Mouse (Mus musculus) embryo, embryonic 10.5 days (tissue): ENCODE data around the gene Dicer1.
A peak's percentile ranks its signal among the peaks of the same experiment; 100 is the strongest.

Source experiments
- DNase-seq: peaks from one replicate; pipeline ENCODE4 v3.0.0-alpha.2; 2015; ENCODE audit warnings: low spot score

The Dicer1 gene

DNA sequence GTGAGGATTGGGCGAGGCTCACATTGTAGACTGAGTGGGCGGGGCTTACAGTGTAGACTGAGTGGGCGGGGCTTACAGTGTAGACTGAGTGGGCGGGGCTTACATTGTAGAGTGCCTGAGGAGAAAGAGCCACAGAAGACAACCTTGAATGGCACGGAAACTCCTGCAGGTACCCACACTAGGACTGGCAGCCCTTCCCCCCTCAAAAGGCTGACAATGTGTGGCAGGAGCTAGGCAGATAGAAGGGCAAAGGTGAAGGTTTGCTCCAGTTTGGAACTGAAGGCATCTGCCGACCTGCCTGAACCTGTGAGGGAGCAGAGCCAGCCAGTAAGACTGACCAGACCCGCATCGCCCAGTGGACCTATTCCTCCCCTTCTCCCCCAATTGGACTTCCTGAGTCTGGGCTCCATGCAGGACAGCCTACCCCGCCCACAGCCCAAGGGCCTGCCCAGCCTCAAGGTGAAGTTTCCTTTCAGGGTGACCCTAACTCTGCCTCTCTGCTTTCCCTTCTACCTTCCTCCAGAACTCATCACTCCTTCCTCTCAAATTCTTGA lies 74.3 kb downstream of the Dicer1 start:
- no peak for DNase-seq

DNA sequence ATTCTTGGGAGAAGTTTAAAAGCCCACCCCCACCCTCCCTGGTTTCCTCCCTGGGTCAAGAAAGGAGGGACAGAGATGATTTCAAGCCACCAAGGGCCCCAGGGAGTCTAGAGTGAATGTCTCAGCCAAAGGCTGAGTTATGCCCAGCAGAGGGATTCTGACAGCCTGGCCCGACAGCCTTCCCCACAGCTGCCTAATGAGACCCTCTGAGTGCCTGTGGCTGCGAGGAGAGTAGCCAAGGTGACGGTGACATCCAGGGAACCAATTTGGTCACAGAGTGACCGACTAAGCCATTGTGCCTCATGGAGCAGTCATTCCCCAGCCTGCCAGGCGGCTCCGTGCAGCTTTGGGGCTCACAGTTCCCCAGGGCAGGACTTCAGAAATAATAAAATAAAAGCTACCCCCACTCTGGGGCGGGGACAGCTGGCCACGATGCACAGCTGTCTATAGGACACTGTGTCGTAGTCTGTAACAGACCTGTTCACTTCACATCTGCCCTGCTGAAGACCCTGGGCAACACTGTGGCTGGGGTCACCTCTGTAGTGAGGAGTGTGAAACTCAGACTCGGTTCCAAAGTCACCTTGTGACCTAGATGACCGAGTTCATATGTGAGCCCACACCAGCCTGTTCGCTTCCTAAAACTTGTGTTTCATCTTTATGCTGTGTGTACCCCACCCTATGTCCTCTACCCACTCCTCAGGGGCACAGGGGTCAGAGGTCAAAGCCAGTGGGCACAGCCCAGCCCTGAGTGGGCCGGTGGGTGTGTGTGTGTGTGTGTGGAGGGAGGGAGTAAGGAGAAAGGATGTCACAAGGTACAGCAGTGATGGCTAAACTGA lies 75.0 kb downstream of the Dicer1 start:
- peak; percentile 29 for DNase-seq

DNA sequence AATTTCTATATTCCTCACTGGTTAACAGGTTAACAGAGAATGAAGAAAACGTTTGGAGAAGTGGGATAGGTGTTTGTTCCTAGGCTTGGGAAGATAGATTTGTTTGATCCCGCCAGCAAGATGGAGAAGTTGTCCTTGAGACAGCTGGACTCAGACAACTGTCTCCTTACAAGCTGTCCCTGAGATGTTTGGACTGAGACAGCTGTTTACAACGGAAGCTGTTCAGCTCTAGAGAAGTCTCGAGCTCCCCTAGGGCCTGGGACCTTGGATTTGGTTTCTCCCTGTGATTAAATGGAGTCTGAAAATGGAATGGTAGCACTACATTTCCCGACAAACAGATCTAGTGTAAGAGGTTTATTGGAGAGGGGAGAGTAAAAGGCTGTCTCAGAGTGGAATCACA lies 78.8 kb downstream of the Dicer1 start:
- no peak for DNase-seq

DNA sequence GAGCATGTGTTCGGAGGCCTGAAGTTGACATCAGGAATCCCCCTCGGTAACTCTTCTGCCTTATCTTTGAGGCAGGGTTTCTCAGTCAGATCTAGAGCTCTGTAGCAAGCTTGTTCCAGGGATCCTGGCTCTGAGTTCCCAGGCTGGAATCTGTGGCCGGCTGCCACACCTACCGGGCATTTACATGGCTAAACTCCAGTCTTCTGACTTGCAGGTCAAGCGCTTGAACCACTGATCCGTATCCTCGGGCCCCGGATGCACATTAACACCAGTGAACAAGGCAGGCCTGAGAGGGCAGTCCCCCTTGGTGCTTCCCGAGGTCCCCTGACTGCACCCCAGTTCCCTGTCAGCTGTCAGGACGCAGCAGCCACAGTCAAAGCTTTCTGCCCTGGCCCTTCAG lies 79.3 kb downstream of the Dicer1 start:
- no peak for DNase-seq

DNA sequence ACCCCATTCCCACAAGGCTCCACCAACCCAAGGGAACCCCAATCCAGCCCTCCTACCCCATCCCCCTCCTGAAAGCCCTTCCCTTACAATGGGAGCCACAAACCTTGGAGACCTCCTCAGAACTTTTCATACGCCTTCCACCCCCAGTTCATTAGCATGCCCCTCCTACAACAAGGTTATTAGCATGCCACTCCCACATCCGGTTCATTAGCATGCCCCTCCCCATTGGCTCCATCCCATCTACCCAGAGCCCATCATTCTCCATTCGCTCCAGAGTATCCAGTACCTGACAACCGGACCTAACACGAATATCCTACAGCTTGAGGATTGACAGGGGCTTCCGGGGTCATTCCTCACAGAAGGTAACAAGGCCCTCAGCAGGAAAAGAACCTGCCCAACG lies 83.9 kb downstream of the Dicer1 start:
- DNase-seq, result no peak

DNA sequence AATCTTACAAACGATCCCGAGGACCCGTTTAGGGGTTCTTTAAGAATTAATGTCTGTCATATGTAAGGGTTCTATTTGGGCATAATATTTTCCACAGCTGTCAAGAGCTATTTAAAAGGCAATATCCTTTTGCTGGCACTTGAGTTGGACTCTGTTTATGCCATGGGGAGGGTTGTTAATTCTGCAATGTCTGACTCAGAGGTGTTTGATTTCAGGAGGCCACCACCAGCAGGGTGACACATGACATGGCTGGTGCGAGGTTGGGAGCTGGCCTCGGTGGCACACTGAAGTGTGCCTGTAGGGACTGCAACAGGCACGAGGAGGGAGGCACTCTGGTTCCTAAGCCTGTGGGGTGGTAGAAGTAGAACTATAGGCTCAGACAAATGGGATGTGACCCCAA lies 85.8 kb downstream of the Dicer1 start:
- no peak for DNase-seq

DNA sequence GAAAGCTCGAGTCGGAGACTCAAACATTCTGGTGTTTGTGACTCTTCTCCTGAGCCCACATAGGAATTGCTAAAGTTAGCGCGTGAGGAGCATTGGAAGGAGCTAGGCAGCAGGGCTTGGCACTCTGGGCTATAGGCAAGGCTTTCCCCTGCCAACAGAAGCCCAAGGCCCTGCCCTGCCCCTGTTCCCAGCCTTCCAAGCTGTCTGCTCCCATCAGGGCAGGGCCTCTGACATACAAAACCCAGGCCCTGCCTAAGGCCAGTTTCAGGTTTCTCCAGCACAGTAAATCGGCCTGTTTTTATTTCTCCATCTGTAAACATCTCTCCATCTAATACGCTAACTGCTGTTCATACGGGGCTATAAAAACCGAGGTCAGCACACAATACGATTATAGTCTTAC lies 86.2 kb downstream of the Dicer1 start:
- DNase-seq, result no peak

DNA sequence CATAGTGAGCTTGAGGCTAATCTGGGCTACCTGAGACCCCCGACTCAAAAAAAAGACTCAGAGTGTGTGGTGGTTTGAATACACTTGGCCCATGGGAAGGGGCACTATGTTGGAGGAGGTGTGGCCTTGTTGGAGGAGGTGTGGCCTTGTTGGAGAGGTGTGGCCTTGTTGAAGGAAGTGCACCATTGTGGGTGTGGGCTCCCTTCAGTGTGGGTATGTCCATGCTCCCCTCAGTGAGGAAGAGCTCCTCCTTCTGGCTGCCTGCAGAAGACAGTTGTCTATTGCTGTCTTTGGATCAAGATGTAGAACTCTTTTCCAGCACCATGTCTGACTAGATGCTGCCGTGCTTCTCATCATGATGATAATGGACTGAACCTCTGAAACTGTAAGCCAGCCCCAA lies 95.6 kb downstream of the Dicer1 start:
- no peak for DNase-seq

DNA sequence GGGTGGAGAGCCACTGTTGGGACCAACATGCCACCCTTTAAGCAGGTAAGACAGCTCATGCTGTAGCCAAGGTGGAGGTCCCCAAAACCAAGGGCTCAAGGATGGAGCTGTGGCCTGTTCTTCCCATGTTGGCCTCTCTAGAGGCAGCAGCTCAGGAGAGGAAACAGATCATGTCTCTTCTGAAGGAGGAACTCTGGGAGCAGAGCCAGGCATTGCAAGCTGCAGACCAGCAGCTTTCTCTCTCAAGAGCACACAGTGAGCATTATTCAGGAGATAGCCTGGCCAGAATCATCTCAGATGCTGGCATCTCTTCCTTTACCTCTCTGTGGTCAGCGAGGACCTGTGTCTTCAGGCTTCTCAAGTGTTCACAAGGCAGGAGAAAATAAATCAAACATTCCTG lies 96.7 kb downstream of the Dicer1 start:
- no peak for DNase-seq

DNA sequence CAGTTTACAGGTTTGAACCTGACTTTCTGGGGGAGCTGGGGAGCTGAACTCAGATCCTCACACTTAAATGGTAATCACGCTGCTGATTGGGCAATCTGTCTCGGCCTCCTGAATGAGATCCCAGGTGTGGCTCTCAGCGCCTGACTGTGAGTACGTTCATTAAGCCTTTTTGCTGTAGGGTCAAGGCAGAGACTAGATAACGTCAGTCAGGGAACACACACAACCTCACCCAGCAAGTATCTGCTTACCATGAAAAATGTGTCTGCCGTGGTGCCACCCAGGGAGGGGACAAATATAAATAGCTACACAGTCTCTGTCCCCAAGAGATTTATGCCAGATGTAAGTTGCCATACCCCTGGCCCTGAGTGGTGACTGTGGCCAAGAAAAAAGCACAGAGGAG lies 99.7 kb downstream of the Dicer1 start:
- DNase-seq, result no peak

DNA sequence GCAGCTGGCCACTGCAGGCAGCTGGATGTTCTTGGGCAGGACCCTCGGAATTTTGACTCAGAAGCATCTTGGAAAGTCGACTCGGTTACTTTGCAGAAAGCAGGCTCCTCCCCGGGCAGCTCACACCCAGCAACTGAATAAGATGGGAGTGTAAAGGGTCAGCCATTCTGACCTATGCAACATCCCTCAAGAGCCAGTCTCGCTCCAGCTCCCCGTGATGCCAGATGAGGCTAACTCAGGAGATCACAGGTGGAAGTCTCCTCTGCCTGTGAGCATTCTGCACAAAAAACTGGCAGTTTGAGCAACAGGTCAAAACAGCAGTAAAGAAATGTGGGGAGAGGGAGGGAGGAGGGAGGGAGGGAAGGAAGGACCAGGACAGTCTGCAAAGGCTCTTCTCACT lies 100.5 kb downstream of the Dicer1 start:
- no peak for DNase-seq

DNA sequence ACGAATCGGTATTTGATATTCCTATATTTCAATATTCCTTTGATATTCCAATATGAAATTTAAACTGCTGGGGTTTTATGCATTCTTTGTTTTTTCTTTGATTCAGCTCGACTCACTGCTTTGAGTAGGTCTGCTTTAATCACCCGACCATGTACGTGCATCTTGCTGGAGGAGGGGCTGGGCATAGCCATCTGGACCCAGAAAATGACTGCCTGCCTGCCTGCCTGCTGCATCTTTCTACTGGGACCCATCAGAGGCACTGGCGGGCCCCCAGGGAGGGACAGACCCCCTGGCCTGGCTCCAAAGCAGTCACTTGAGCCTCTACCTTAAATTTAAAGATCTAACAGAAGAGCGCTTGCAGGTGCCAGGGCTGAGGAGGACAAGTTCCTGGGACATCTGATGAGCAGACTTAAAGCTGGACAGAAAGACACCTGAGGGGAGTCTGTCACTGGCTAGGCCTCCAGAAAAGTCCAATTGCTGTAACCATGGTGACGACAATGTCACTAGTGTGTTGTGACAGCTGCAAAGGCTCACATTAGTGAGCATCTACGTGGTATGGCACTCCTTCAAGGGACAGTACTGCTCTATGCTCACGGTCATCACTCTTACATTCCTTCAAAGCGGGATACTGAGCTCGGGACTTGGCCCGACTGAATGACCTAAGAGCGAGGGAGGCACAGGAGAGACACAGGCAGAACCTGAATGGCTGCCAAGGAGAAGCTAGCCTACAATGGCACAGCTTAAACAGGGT lies 101.1 kb downstream of the Dicer1 start:
- peak; percentile 21 for DNase-seq

DNA sequence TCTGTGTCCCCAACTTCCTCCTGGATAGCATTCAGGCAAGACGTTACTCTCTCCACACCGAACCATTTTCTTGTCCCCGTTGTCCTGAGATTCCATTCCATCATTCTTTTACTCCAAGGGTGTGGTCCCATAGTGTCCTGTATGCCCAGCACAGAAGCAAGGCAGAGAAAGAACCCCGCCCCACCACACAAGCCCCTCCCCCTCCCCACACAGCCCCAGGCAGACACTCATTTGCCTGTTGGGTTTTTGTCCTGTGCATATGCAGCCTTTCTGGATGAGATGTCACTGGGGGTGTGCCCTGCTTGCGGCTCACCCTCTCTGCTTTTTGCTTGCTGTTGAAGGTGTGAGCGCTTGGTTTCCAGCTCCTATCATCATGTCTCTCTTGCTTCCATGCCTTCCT lies 103.4 kb downstream of the Dicer1 start:
- no peak for DNase-seq

DNA sequence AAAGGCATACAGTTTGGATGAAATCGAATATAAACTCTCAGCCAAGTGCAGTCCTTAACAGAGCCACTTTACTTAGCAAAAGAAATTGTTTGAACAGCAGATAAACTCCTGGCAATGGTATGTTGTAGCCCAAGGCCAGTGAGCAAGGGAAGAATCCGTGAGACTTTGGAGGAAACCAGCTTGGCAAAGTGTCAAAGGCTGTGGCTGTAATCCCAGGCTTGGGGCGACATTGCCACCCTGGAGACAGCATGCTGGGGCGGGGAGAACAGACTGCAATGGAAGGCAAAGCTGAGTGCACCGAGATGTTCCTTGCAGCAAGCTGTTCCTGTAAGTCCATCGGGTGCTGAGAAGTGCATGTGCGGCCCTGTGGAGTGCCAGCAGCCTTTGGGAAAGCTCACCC lies 109.4 kb downstream of the Dicer1 start:
- DNase-seq, result no peak

DNA sequence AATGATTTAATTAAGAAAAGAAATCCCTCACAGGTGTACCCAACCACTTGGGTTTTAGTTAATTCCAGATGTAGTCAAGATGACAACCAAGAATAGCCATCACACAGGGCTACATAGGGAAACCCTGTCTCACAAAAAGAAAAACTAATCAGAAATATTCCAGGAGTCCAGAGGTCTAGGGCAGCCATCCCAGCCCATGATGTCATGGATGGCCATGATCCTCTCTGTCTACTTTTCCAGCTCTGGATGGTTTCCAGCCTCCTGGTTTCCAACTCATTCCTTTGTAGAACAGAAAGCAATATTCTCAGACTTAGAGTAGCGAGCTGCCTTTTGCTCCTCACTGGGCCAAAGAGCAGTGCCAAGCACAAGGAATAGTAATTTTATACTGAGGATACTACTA lies 110.8 kb downstream of the Dicer1 start:
- DNase-seq, result no peak

DNA sequence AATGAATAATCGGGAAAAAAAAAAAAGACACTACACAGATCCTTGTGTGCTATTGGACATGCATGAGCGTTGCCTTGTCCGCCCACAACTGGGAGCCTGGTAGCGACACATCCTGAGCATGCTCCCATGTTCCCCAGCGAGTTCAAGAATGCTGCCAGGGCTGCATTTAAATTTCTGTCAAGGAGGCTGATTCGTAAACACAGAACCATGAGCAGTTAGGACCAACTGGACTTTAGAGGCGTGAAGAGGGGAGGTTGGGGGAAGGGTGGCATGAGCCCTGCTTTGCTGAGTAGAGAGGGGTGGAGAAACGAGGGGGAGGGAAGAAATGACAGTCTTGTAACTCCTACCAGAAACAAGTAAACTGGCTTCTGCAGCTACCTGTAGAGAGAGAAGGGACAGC lies 113.6 kb downstream of the Dicer1 start:
- peak; percentile 42 for DNase-seq
